Mouse (Mus musculus): Measurements from ENCODE around the gene Syde2.

DNA sequence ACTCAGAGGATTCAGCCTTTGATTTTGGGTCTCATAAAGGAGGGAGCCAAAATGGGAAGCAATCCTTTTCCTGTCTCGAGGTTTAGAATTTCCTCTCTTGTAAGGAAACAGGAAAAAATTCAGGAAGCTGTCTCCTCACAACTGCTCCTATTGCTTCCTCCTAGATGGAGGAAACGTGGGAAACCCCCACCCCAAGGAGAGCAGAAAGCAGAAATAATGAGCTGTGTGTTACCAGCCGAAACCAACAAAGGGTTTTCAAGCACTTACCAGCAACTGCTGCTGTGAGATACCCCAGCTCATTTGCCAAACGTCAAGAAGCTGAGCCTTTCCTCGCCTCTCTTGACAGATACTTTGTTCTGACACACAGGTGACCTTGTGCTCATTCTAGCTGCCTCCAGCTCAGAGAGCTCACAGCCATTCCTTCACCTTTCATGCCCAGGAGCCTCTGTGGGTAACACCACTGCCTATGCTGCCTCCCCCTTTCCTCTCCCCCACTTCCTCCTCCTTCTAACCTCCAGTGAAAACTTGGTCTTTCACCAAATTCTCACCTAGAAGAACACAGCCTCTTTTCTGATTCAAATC, 42.7 kb downstream of the Syde2 start:
- no peak for TF ChIP-seq CTCF (IDR thresholded peaks at IDR 0.05; ENCODE audit: low read depth, low read length)
- no peak for TF ChIP-seq TAL1 (conservative IDR thresholded peaks at IDR 0.05; ENCODE audit: low read depth, low read length)
- TF ChIP-seq GATA1 (IDR thresholded peaks at IDR 0.05; ENCODE audit: borderline replicate concordance, low read length), result no peak
- TF ChIP-seq POLR2AphosphoS5 (IDR thresholded peaks at IDR 0.05; ENCODE audit: insufficient replicate concordance, low read depth, low read length), result no peak
- no peak for TF ChIP-seq GATA2 (IDR thresholded peaks at IDR 0.05; ENCODE audit: borderline replicate concordance, low read depth, low read length)

All from G1E (cell line).